Mouse (Mus musculus) activated CD4-positive, CD25-positive, alpha-beta regulatory T cell, adult 4 months (primary cell): ENCODE results near the gene Mup1. TPM values are rescaled to one million over a fixed set of nuclear protein-coding genes. Genes with fewer than 3 reads are reported as not detected.
"Not testable (repeated sequence)": the region's sequence is repeated elsewhere in the genome, so short reads cannot be mapped to it uniquely, and the experiment has no call there.

ENCODE experiments used
- ATAC-seq: one replicate; pipeline ENCODE4 v1.8.0; 2017
- polyA plus RNA-seq, 2 experiments: library from polyadenylated mRNA; unstranded; fragments of 100-300 nt; shearing (Covaris generic); gene quantifications; one replicate each; pipeline ENCODE4 v1.2.1; 2017

The Mup1 gene
- not detected for polyA plus RNA-seq

GRCm38 (mm10) chr4:60501860-60502259, at the start of gene Mup1:
Gene Mup1 (minus strand): TSS chr4:60501960.
- not testable (repeated sequence) for ATAC-seq

Other genes with a start within 250 kb of the Mup1 start
- not detected for gene Mup9, start 80.0 kb downstream of the Mup1 start, polyA plus RNA-seq
- not detected for gene Mup10, start 80.2 kb upstream of the Mup1 start, polyA plus RNA-seq
- gene Mup11, start 160.5 kb upstream of the Mup1 start, polyA plus RNA-seq: not detected
- not detected for gene Mup12, start 239.4 kb upstream of the Mup1 start, polyA plus RNA-seq